Mouse (Mus musculus) liver, embryonic 14.5 days (tissue): ENCODE measurements around the gene Pnpla1. TPM values are rescaled to one million over a fixed set of nuclear protein-coding genes. Genes with fewer than 3 reads are reported as not detected.

Source experiments
- ATAC-seq: fragments of 200-750 bp; cut with Nextera tagmentation; 2 replicates; pipeline ENCODE4 v1.8.0; 2017; ENCODE audit warnings: moderate number of reproducible peaks, mild to moderate bottlenecking, moderate library complexity; ENCODE audit not compliant: insufficient read depth
- DNase-seq, 3 experiments: peaks; one replicate each; pipeline ENCODE4 v3.0.0-alpha.2; 2012 to 2013; ENCODE audit warnings: low read depth in 3 of 3, low spot score in 3 of 3
- H3K27ac ChIP-seq: fragments of 300-500 bp; sonication (generic); 2 replicates; pipeline ENCODE4 v1.5.1; 2014; ENCODE audit warnings: moderate library complexity, mild to moderate bottlenecking, control low read depth, inconsistent platforms
- H3K27me3 ChIP-seq: fragments of 300-500 bp; sonication (generic); 2 replicates; pipeline ENCODE4 v1.6.1; 2014; ENCODE audit warnings: mild to moderate bottlenecking, low read length, moderate library complexity; ENCODE audit not compliant: control insufficient read depth, insufficient read depth
- H3K36me3 ChIP-seq: fragments of 300-500 bp; sonication (generic); replicated peaks from 2 replicates; pipeline ENCODE4 v1.6.1; 2014; ENCODE audit warnings: low read depth; ENCODE audit not compliant: control insufficient read depth, insufficient read depth
- H3K4me1 ChIP-seq, 2 experiments: fragments of 200-500 bp in 1 of 2; fragments of 300-500 bp in 1 of 2; sonication (generic) in 1 of 2; replicated peaks; 2 replicates each; pipeline ENCODE4 v1.6.1; 2012 to 2014; ENCODE audit warnings: antibody characterized with exemption in 1 of 2, inconsistent platforms in 1 of 2, low read length in 1 of 2; ENCODE audit not compliant: control insufficient read depth in 2 of 2, insufficient read depth in 2 of 2
- H3K4me2 ChIP-seq: fragments of 300-500 bp; sonication (generic); 2 replicates; pipeline ENCODE4 v1.6.1; 2014; ENCODE audit warnings: low read depth, mild to moderate bottlenecking, control low read depth, moderate library complexity
- H3K4me3 ChIP-seq, 2 experiments: fragments of 200-500 bp in 1 of 2; fragments of 300-500 bp in 1 of 2; sonication (generic) in 1 of 2; 2 replicates each; pipeline ENCODE4 v1.5.1; 2012 to 2014; ENCODE audit warnings: low read depth in 2 of 2, low read length in 2 of 2, mild to moderate bottlenecking in 2 of 2, control low read depth in 1 of 2, inconsistent platforms in 1 of 2, moderate library complexity in 1 of 2; ENCODE audit not compliant: insufficient read depth in 1 of 2
- H3K9ac ChIP-seq: fragments of 300-500 bp; sonication (generic); replicated peaks from 2 replicates; pipeline ENCODE4 v1.6.1; 2014; ENCODE audit warnings: mild to moderate bottlenecking, control low read depth, moderate library complexity
- H3K9me3 ChIP-seq: fragments of 300-500 bp; sonication (generic); 2 replicates; pipeline ENCODE4 v1.6.1; 2016; ENCODE audit warnings: low read length, mixed read lengths; ENCODE audit not compliant: control insufficient read depth
- CTCF ChIP-seq: IDR thresholded peaks from 2 replicates; pipeline ENCODE4 v1.5.1; 2016; ENCODE audit warnings: antibody characterized with exemption, low read depth, control low read depth
- EP300 ChIP-seq: IDR thresholded peaks from 2 replicates; pipeline ENCODE4 v1.6.1; 2016; ENCODE audit warnings: antibody characterized with exemption, low read depth
- WGBS: fragments of 180-500 bp; shearing (Covaris S2); extraction: QIAGEN DNeasy Blood & Tissue Kit; methylation state at CpG from one replicate; pipeline ENCODE4 v1.1.7; 2014; ENCODE audit not compliant: insufficient replicate concordance; 5-methylcytosine and 5-hydroxymethylcytosine counted together
- polyA plus RNA-seq, 2 experiments: library from polyadenylated mRNA; depleted of rRNA in 1 of 2; stranded (reverse) in 1 of 2; unstranded in 1 of 2; fragments of >200 nt; fragmentation: Nextera tagmentation in 1 of 2; extraction: Ambion mirVana in 1 of 2; gene quantifications; 2 replicates each; pipeline versions ENCODE4 v1.2.1 to v1.2.3; 2012 to 2014

Gene Pnpla1
- polyA plus RNA-seq, 2 experiments: 0.01 to 0.04 TPM

GRCm38 (mm10) chr17:28876821-28877220, 18.6 kb downstream of the Pnpla1 start:
- 13% methylated on average over 19 of the region's 19 CpGs for WGBS
- H3K27me3 ChIP-seq: peaks cover 3% of the 10 kb centered on the region

GRCm38 (mm10) chr17:28879931-28880391, 21.8 kb downstream of the Pnpla1 start:
- Histone ChIP-seq H3K27me3 (peaks cover 3% of the 10 kb centered on the region), H3K36me3 (no peaks in the 10 kb centered on the region), H3K4me3 (no peak overlapping the region), H3K4me1 (peaks cover 0 to 6% of the 10 kb centered on the region in 2 experiments; a peak in 2 of 4 replicates), H3K27ac (no peak overlapping the region), H3K9ac (no peak overlapping the region), H3K9me3 (no peaks in the 10 kb centered on the region), H3K4me2 (no peak overlapping the region)
- ATAC-seq: no peak
- DNase-seq: peak; percentile 42 to 52 (median 47)
- no peak for TF ChIP-seq EP300
- TF ChIP-seq CTCF: peak; percentile 98
- 8% methylated on average over 18 of the region's 18 CpGs for WGBS

More at GRCm38 (mm10) chr17:28876821-28877220, 18.6 kb downstream of the Pnpla1 start:
- no peaks in the 10 kb centered on the region for H3K9me3 ChIP-seq
- no peak overlapping the region for H3K4me2 ChIP-seq
- H3K36me3 ChIP-seq: no peaks in the 10 kb centered on the region
- no peak overlapping the region for H3K9ac ChIP-seq
- H3K4me3 ChIP-seq: no peak overlapping the region
- ATAC-seq (no peak), DNase-seq (no peak)
- H3K4me1 ChIP-seq: peaks cover 0 to 5% of the 10 kb centered on the region in 2 experiments; a peak in 1 of 4 replicates
- no peak overlapping the region for H3K27ac ChIP-seq
- TF ChIP-seq EP300 (no peak), CTCF (peak; percentile 66)

DNA sequence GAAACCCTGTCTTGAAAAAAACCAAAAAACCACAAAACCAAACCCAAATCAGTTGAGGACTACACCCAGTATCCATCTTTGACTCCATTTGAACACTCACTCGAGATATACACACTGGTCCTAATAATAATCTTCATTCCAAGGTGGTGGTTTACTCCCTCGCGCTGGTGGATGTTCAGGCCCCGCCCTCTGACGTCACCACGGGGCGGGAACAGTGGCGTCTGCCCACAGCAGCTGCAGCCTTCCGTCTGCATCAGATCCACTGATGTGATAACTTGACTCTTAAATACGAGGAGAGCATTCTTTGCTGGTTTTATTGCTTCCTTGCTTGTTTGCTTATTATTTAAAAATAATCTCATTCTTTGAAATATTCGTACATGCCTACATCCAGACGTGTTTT, 24.1 kb downstream of the Pnpla1 start:
- peaks cover 3% of the 10 kb centered on the region for H3K27me3 ChIP-seq
- TF ChIP-seq EP300 (no peak), CTCF (no peak)
- peaks cover 0 to 5% of the 10 kb centered on the region in 2 experiments; a peak in 2 of 4 replicates for H3K4me1 ChIP-seq
- H3K36me3 ChIP-seq: no peaks in the 10 kb centered on the region
- 1% methylated on average over 12 of the region's 12 CpGs for WGBS
- no peak overlapping the region for H3K4me3 ChIP-seq
- no peaks in the 10 kb centered on the region for H3K9me3 ChIP-seq
- ATAC-seq (peak; percentile 59; the same call in 1 of the 2 replicates), DNase-seq (peak; percentile 59 to 66 (median 64))
- no peak overlapping the region for H3K9ac ChIP-seq
- H3K27ac ChIP-seq: no peak overlapping the region
- peak overlapping the region; percentile 0; the same call in 1 of the 2 replicates for H3K4me2 ChIP-seq

DNA sequence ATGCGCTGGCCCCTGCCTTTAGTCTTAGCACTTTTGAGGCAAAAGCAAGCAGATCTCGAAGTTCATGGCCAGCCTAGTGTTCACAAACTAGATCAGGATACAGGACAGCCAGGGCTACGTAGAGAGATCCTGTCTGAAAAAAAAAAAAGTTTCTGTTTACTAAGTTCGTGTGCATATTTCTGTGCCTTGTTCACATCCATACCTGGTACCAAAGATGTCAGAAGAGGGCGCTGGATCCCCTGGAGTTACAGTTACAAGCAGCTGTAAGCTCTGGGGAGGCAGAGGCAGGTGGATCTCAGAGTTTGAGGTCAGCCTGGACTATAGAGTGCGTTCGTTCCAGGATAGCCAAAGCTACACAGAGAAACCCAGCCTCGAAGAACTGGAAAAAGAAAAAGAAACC, 24.6 kb downstream of the Pnpla1 start:
- H3K9me3 ChIP-seq: no peaks in the 10 kb centered on the region
- peaks cover 3% of the 10 kb centered on the region for H3K27me3 ChIP-seq
- H3K4me1 ChIP-seq: peaks cover 0 to 5% of the 10 kb centered on the region in 2 experiments; a peak in 2 of 4 replicates
- H3K4me2 ChIP-seq: peak overlapping the region; percentile 0; the same call in 1 of the 2 replicates
- DNase-seq (no peak), ATAC-seq (no peak)
- H3K4me3 ChIP-seq: no peak overlapping the region
- WGBS: 38% methylated on average over 8 of the region's 8 CpGs
- TF ChIP-seq CTCF (peak; percentile 16), EP300 (no peak)
- no peak overlapping the region for H3K9ac ChIP-seq
- no peaks in the 10 kb centered on the region for H3K36me3 ChIP-seq
- H3K27ac ChIP-seq: no peak overlapping the region

DNA sequence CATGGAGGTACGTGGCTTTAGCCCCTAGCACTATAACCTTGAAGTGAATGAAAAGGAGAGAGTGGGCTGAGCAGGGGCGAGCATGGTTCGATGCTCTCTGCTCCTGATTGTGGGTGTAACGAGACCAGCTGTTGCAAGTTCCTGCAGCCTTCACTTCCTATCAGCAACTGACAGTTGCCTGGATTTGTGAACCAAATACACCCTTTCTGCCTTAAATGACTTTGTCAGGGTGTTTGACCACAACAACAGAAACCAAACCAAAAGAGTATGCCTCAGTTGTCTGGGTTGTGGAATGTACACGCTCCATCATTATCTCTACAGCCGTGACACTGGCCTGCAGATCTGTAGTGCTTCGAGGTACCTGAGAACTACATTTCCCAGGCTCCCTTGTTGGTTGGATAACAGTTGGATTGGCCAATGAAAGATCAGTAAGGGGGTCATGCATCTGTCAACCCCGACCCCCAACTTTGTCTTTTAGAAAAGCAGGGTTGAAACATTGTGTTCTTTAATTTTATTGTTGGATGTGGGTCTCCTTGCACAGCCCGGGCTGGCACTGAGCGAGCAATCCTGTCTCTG, 25.8 kb downstream of the Pnpla1 start:
- Histone ChIP-seq H3K9ac (no peak overlapping the region), H3K36me3 (no peaks in the 10 kb centered on the region), H3K4me2 (no peak overlapping the region), H3K27me3 (peaks cover 3% of the 10 kb centered on the region), H3K4me1 (peaks cover 0 to 5% of the 10 kb centered on the region in 2 experiments; a peak in 2 of 4 replicates), H3K27ac (no peak overlapping the region), H3K4me3 (no peak overlapping the region), H3K9me3 (no peaks in the 10 kb centered on the region)
- no peak for DNase-seq
- ATAC-seq: no peak
- TF ChIP-seq CTCF (no peak), EP300 (no peak)
- WGBS: 34% methylated on average over 10 of the region's 10 CpGs
